Mouse (Mus musculus) CH12.LX (cell line): Measurements from ENCODE around the gene Etv6.

Source experiments
- BHLHE40 ChIP-seq: IDR thresholded peaks from 2 replicates; pipeline ENCODE4 v1.6.1; 2011; ENCODE audit warnings: mild to moderate bottlenecking, low read depth, low read length, improper control_type of control experiment
- ELF1 ChIP-seq: IDR thresholded peaks from 2 replicates; pipeline ENCODE4 v1.6.1; 2014; ENCODE audit warnings: low read depth, mild to moderate bottlenecking, inconsistent platforms, low read length, improper control_type of control experiment
- EP300 ChIP-seq: IDR thresholded peaks from 2 replicates; pipeline ENCODE4 v1.6.1; 2011; ENCODE audit warnings: low read length, improper control_type of control experiment
- ZC3H11A ChIP-seq: IDR thresholded peaks from 2 replicates; pipeline ENCODE4 v1.6.1; 2012; ENCODE audit warnings: low read depth, mild to moderate bottlenecking, inconsistent platforms, low read length, improper control_type of control experiment

DNA sequence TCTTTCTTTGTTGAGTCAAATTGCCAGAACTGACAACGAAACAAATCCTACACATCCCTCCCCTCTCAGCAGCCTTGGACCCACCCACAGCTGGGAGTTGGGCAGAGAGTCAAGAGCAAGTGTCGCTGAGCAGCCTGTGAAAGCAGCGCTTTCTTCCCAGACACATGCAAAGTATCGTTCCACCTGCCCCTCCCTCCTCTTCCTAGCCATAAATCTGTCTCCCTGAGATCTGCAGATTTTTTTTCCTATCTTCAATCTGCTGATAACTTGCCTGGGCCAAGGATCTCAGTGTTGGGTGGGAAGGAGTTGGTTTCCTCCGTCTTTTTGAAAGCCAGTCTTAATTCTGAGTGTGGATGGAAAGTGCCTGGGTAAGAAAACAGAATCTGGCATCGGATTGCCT lies 183.9 kb downstream of the Etv6 start:
- TF ChIP-seq BHLHE40 (no peak), ELF1 (no peak), EP300 (no peak), ZC3H11A (no peak)
